Mouse (Mus musculus) small intestine, adult 2 months (tissue): Measurements from ENCODE around the gene Itsn1. TPM values are rescaled to one million over a fixed set of nuclear protein-coding genes. Genes with fewer than 3 reads are reported as not detected.

Experiments used
- H3K27ac ChIP-seq: fragments of 200-500 bp; 2 replicates; pipeline ENCODE4 v1.5.1; 2012; ENCODE audit warnings: low read depth, low read length, control low read depth, inconsistent platforms; ENCODE audit not compliant: insufficient read depth
- H3K27me3 ChIP-seq: fragments of 200-500 bp; 2 replicates; pipeline ENCODE4 v1.6.1; 2012; ENCODE audit warnings: mild to moderate bottlenecking, moderate library complexity, low read length, inconsistent platforms; ENCODE audit not compliant: control insufficient read depth, insufficient read depth
- H3K36me3 ChIP-seq: fragments of 200-500 bp; 2 replicates; pipeline ENCODE4 v1.6.1; 2012; ENCODE audit warnings: mild to moderate bottlenecking, low read length, control low read depth, inconsistent platforms; ENCODE audit not compliant: control insufficient read depth, insufficient read depth
- H3K4me1 ChIP-seq: fragments of 200-500 bp; 2 replicates; pipeline ENCODE4 v1.6.1; 2012; ENCODE audit warnings: low read length, inconsistent platforms, mixed read lengths; ENCODE audit not compliant: control insufficient read depth, insufficient read depth, insufficient read length
- H3K4me3 ChIP-seq: fragments of 200-500 bp; 2 replicates; pipeline ENCODE4 v1.5.1; 2012; ENCODE audit warnings: low read depth, mild to moderate bottlenecking, control low read depth, inconsistent platforms, low read length, moderate library complexity
- CTCF ChIP-seq: fragments of 200-500 bp; IDR thresholded peaks from 2 replicates; pipeline ENCODE4 v1.5.1; 2012; ENCODE audit warnings: low read depth, mild to moderate bottlenecking, control low read depth, inconsistent platforms, low read length, moderate library complexity, mixed read lengths; ENCODE audit not compliant: insufficient replicate concordance, insufficient read length; ENCODE audit errors: extremely low read depth
- POLR2A ChIP-seq: fragments of 200-500 bp; IDR thresholded peaks from 2 replicates; pipeline ENCODE4 v1.6.1; 2012; ENCODE audit warnings: low read depth, mild to moderate bottlenecking, control low read depth, inconsistent platforms, low read length, moderate library complexity
- whole genome bisulfite sequencing: fragments of 180-500 bp; shearing (Covaris S2); methylation state at CpG from one replicate; pipeline ENCODE4 v1.1.7; 2018; 5-methylcytosine and 5-hydroxymethylcytosine counted together
- polyA plus RNA-seq: library from polyadenylated mRNA; depleted of rRNA; stranded (reverse); fragments of >200 nt; gene quantifications from 2 replicates; pipeline ENCODE4 v1.2.3, GENCODE M21; 2012

Itsn1 gene
- polyA plus RNA-seq, 1 experiment = 15.6 TPM

GRCm38 (mm10) chr16:91953967-91954366 is 224.9 kb downstream of the Itsn1 start:
- peaks cover 4% of the 10 kb centered on the region; the same call in 1 of the 2 replicates for H3K4me1 ChIP-seq
- H3K27ac ChIP-seq = peak overlapping the region; percentile 35; the same call in 1 of the 2 replicates
- 60% methylated on average over 4 of the region's 4 CpGs for WGBS
- no peak for TF ChIP-seq CTCF
- TF ChIP-seq POLR2A = no peak
- peak overlapping the region; percentile 15; the same call in 1 of the 2 replicates for H3K4me3 ChIP-seq
- no peaks in the 10 kb centered on the region for H3K27me3 ChIP-seq
- H3K36me3 ChIP-seq = no peaks in the 10 kb centered on the region

- WGBS = 91% methylated on average over 8 of the region's 8 CpGs
These were observed 225.7 kb downstream of the Itsn1 start for GRCm38 (mm10) chr16:91954766-91955165.

GRCm38 (mm10) chr16:91962204-91962893 is 233.3 kb downstream of the Itsn1 start:
- H3K4me3 ChIP-seq = no peak overlapping the region
- H3K36me3 ChIP-seq = no peaks in the 10 kb centered on the region
- TF ChIP-seq POLR2A (no peak), CTCF (no peak)
- H3K27me3 ChIP-seq = no peaks in the 10 kb centered on the region
- 26% methylated on average over 9 of the region's 9 CpGs for whole genome bisulfite sequencing
- no peak overlapping the region for H3K27ac ChIP-seq
- no peaks in the 10 kb centered on the region; the same call in 1 of the 2 replicates for H3K4me1 ChIP-seq

More at GRCm38 (mm10) chr16:91954766-91955165, 225.7 kb downstream of the Itsn1 start:
- TF ChIP-seq CTCF = no peak
- no peak for TF ChIP-seq POLR2A
- H3K27me3 ChIP-seq = no peaks in the 10 kb centered on the region
- H3K36me3 ChIP-seq = no peaks in the 10 kb centered on the region
- H3K4me1 ChIP-seq = peaks cover 4% of the 10 kb centered on the region; the same call in 1 of the 2 replicates
- no peak overlapping the region for H3K4me3 ChIP-seq
- no peak overlapping the region for H3K27ac ChIP-seq

- no peaks in the 10 kb centered on the region for H3K27me3 ChIP-seq
- no peak overlapping the region for H3K4me3 ChIP-seq
- no peaks in the 10 kb centered on the region; the same call in 1 of the 2 replicates for H3K4me1 ChIP-seq
- 30% methylated on average over 14 of the region's 14 CpGs for WGBS
- TF ChIP-seq CTCF (no peak), POLR2A (no peak)
- H3K27ac ChIP-seq = no peak overlapping the region
- H3K36me3 ChIP-seq = no peaks in the 10 kb centered on the region
These were observed 233.9 kb downstream of the Itsn1 start for GRCm38 (mm10) chr16:91962894-91963555.

- 86% methylated on average over 3 of the region's 3 CpGs for WGBS
- no peaks in the 10 kb centered on the region for H3K36me3 ChIP-seq
- H3K27ac ChIP-seq = no peak overlapping the region
- TF ChIP-seq POLR2A (no peak), CTCF (no peak)
- no peak overlapping the region for H3K4me3 ChIP-seq
- H3K27me3 ChIP-seq = no peaks in the 10 kb centered on the region
- no peaks in the 10 kb centered on the region; the same call in 1 of the 2 replicates for H3K4me1 ChIP-seq
These were observed 234.4 kb downstream of the Itsn1 start for GRCm38 (mm10) chr16:91963556-91963900.

- no peaks in the 10 kb centered on the region for H3K27me3 ChIP-seq
- 70% methylated on average over 13 of the region's 13 CpGs for WGBS
- H3K4me1 ChIP-seq = no peaks in the 10 kb centered on the region; the same call in 1 of the 2 replicates
- H3K4me3 ChIP-seq = no peak overlapping the region
- no peaks in the 10 kb centered on the region for H3K36me3 ChIP-seq
- TF ChIP-seq POLR2A (no peak), CTCF (no peak)
- no peak overlapping the region for H3K27ac ChIP-seq
These were observed 235.5 kb downstream of the Itsn1 start for GRCm38 (mm10) chr16:91964308-91965178.
